Mouse (Mus musculus): ENCODE results near the gene A630095E13Rik.
"Not testable (repeated sequence)": the region's sequence is repeated elsewhere in the genome, so short reads cannot be mapped to it uniquely, and the experiment has no call there.

The A630095E13Rik gene

GRCm38 (mm10) chr9:36643276-36643675, at the start of gene A630095E13Rik:
Gene A630095E13Rik, minus strand, starts transcription at chr9:36643376.
- DNase-seq = not testable (repeated sequence)

GRCm38 (mm10) chr9:36692920-36693319, 49.7 kb upstream of the A630095E13Rik start, which contains the start of gene Acrv1:
Gene Acrv1, plus strand, starts transcription at chr9:36693220.
- DNase-seq = no peak

- DNase-seq = no peak
These were observed 44.2 kb upstream of the A630095E13Rik start for GRCm38 (mm10) chr9:36687329-36687728.

GRCm38 (mm10) chr9:36681424-36681823, 38.2 kb upstream of the A630095E13Rik start:
- no peak for DNase-seq

All from kidney, adult 11 months (tissue).